Mouse (Mus musculus) heart, postnatal 10 days (tissue): Measurements from ENCODE around the gene Smarcc1. TPM values are rescaled to one million over a fixed set of nuclear protein-coding genes. Genes with fewer than 3 reads are reported as not detected.
"Not testable (repeated sequence)": the region's sequence is repeated elsewhere in the genome, so short reads cannot be mapped to it uniquely, and the experiment has no call there.

Experiments used
- DNase-seq, 2 experiments: peaks; one replicate each; pipeline ENCODE4 v3.0.0; 2021
- intact Hi-C: fragments of 180-260 bp; cut with DNase I; formaldehyde crosslinking; loops from one replicate; pipeline ENCODE4 v1.15.1; 2025
- total RNA-seq, 2 experiments: library from RNA; stranded (reverse); gene quantifications; 2 replicates each; pipeline ENCODE4 v1.2.3; 2021

The Smarcc1 gene
- total RNA-seq, 2 experiments from 2014 or later = 42.1 to 47.5 TPM

DNA sequence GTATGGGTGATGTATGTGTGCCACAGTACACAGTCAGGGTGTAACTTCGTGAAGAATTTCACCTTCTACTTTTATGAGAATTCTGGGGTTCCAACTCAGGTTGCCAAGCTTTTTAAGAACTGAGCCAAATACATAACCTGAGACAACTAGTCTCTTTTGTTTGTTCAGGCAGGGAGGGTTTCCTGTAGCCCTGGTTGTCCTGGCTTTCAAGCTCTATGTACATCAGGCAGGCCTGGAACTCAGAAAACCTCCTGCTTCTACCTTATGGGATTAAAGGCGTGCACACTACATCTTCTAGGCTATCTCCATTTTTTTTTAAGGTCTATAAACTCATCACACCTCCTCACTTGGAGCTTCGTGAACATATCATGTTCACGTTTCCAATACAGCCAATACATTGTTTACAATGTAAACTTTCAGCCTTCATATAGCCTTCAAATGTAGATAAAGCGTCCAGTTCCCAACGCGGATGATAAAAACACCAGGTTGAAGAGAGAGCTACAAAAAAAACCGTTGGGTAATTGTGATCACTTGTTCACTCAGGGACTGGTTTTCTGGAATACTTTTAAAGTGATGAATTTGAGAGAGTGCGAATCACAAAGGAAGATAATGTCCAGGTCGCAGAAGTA lies 13.5 kb downstream of the Smarcc1 start:
- intact Hi-C loops = loop anchor here (1.0 kb wide), 1 partner anchor 14 kb away; the partner anchor contains the start of genes Dhx30 and Smarcc1

DNA sequence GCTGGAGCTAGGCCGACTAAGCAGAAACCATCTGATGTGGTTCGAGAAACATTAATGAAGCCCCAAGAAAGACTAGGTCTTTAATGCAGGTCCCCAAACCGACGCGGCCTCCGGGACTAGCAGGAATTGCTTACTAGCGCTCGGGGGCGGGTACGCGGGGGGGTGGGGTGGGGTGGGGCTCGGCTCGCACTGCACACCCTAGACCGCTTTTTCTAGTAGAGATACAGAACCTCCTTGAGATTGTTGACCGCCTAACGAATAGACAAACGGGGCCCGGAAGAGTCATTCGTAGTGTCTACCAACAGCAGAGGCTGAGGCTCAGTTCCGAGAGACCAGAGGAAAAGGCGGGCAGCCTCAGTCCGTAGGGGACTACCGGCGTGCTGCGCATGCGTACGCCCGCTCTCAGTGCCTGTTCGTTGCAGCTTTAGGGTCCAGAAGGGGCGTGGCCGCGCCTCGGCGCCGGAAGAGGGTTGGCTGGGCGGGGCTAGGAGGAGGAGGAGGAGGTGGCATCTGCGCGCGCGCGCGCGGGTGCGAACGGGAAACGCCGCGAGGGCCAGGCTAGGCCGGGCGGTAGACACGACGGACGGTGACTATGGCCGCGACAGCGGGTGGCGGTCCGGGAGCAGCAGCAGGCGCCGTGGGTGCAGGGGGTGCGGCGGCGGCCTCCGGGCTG lies 14.2 kb downstream of the Smarcc1 start:
- intact Hi-C loops = loop anchor here (1.0 kb wide), 1 partner anchor 14 kb away; the partner anchor contains the start of genes Dhx30 and Smarcc1
- DNase-seq = peak; percentile 100

More for the DNA sequence above, 13.5 kb downstream of the Smarcc1 start:
- peak in 1 of 2 experiments; percentile 6 for DNase-seq

DNA sequence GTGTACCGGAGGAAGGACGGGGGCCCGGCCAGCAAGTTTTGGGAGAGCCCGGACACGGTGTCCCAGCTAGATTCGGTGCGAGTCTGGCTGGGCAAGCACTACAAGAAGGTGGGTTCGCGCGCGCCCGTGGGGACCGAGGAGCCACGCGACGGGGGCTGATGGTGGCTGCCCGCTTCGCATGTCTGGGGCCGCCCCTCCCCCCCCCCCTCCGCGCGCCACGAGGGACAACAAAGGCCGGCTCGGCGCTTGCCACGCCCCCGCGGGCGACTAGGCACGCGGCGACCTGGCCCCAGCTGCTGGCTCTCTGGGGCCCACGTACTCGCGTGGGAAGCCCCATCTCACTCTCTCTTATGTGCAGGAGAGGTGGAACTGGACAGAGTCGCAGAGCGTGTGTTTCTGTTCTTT lies 14.7 kb downstream of the Smarcc1 start:
- intact Hi-C loops = no loop called here
- no peak for DNase-seq

DNA sequence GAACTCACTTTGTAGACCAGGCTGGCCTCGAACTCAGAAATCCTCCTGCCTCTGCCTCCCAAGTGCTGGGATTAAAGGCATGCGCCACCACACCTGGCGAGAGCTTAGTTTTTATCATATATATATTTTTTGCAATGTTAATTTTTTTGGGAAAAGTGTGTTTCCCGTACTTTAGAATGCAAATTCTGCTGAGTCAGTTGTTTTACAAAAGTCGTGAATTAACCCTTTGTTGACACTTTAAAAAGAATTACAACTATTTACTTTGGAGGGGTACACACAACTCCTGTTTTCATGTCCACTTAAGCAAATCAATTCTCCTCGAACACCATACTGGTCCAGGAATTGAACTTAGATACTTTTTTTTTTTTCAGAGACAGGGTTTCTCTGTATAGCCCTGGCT lies 15.4 kb downstream of the Smarcc1 start:
- intact Hi-C loops = no loop called here
- no peak for DNase-seq

DNA sequence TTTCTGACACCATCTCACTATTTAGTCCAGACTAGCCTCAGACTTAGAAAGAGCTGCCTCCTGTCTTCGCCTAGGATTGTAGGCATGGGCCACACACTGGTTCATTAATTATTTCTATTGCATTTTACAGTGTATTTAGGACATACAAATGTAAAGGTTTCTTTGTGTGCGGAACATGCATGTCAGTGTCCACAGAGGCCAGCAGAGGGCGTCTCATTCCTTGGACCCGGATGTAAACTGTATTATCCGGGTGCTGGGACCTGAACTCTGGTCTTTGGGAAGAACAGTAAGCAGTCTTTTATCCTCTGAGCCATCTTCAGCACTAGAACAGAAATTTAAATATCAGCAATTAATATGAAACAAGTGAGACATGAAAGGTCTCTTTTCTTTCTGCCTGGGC lies 16.7 kb downstream of the Smarcc1 start:
- no peak for DNase-seq
- intact Hi-C loops = no loop called here

DNA sequence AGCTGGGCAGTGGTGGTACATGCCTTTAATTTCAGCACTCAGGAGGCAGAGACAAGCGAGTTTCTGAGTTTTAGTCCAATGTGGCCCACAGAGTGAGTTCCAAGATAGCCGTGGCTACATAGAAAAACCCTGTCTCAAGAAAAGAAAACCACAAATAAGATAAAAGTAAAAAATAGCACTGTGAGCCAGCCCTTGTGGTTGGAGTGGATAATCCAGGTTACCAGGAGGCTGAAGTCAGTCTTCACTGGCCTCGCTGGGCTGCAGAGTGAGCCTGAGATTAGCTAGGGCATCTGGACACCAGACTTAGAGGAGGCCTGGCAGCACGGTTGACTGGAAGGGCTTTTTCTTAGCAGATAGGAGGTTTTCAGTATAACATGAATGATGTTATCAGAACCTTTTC lies 21.6 kb downstream of the Smarcc1 start:
- DNase-seq = no peak

DNA sequence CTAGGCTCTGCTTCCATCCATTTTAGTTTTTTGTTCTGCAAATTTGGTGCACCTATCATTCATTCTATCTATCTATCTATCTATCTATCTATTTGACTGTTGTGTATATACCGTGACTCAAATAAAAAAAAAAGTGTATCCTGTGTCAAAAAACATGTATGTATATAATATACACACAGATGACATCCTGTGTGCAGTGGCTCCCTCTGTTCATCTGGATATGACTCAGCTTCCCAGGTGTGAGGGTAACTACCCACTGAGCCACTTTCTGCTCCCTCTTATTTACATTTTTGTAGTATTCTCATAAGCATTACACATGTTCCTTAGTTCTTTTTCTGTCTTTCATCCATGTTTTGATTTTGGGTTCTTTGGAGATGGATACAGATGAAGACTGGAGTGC lies 24.6 kb downstream of the Smarcc1 start:
- intact Hi-C loops = no loop called here

More for the DNA sequence above, 21.6 kb downstream of the Smarcc1 start:
- intact Hi-C loops = no loop called here

DNA sequence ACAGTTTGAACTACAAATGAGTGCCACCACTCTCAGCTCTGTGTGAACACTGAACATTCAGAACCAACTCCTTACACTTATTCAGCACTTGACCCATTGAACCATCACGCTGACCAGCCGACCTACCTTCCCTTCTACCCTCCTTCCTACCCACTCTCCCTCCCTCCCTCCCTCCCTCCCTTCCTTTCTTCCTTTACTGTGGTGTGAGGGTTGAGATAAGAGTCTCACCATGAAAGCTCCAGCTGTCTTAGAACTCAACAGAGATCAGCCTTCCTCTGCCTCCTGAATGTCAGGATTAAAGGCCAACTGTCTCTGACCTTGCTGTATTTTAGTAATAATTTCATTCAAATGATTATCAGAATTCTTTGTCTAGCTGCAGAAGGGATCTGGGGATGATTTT lies 31.1 kb downstream of the Smarcc1 start:
- intact Hi-C loops = no loop called here

More for the DNA sequence above, 24.6 kb downstream of the Smarcc1 start:
- DNase-seq = no peak

DNA sequence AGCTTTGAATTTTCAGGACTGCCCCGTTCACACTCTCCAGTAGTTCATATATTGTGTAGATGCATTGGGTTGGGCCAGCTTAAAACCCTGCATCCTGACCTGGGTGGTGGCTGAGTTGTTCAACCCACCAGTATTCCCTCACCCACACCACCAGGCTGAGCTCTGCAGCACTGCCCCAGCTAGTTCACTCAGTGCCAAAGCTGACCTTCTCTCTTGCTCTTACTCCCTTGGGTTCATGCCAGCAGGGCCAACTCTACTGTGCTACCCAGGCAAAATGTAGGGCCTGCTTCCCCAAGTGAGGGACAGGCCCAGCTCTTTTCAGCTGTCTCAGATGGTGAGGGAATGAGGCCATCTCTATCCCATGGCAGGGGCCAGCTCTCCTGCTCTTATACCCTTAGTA lies 41.5 kb downstream of the Smarcc1 start:
- peak in 1 of 2 experiments; percentile 12 for DNase-seq
- intact Hi-C loops = no loop called here

More for the DNA sequence above, 31.1 kb downstream of the Smarcc1 start:
- DNase-seq = no peak

DNA sequence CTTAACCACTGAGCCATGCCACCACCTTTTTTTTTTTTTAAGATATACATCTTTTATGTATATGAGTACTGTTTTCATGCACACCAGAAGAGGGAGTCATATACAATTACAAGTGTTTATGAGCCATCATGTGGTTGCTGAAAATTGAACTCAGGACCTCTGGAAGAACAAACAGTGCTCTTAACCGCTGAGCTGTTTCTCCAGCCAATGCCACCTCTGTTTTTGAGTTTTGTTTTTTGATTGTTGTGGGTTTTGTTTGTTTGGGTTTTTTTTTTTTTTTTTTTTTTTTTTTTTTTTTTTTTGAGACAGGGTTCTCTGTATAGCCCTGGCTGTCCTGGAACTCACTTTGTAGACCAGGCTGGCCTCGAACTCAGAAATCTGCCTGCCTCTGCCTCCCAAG lies 43.0 kb downstream of the Smarcc1 start:
- DNase-seq, intact Hi-C loops: not testable (repeated sequence)

DNA sequence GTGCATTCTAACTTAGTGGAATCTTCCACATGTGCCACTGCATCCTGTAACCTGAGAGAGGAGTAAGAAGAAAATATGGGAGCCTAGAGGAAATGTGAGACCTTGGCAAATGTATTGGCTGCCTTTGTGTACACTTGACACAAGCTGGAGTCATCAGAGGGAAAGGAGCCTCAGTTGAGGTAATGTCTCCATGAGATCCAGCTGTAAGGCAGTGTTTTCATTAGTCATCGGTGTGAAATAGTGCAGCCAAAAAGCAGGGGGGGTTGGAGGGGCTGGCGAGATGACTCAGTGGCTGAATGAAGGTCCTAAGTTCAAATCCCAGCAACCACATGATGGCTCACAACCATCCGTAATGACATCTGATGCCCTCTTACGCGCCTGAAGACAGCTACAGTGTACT lies 44.9 kb downstream of the Smarcc1 start:
- DNase-seq = no peak
- intact Hi-C loops = no loop called here

DNA sequence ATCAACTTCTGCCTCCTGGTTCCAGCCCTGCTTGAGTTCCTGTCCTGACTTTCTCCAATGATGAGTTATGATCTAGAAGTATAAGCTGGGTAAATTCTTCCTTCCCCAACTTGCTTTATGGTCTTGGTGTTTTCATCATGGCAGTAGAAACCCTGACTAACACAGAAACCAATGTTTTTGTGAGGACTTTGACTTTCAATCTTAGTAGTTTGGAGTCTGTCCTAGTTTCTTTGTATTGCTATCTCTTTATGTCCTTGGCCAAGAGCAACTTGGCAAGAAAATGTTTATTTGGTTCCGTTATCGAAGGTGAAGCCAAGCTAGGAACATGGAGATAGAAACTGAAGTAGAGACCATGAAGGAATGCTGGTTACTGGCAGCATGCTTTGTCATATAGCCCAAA lies 45.6 kb downstream of the Smarcc1 start:
- DNase-seq = peak in 1 of 2 experiments; percentile 18
- intact Hi-C loops = no loop called here

DNA sequence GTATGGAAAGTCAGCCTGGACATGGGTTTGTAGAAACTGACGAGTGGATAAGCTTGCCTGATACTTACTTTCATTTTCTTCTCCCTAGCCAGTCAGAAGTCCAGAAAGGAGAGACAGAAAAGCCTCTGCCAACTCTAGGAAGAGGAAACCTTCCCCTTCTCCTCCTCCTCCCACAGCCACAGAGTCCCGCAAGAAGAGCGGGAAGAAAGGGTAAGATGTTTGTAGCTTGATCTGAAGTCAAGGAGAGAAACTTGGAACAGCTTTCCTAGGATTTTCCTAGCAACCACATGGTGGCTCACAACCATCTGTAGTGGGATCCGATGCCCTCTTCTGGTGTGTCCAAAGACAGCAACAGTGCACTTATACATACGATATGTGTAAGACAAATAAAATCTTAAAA lies 53.4 kb downstream of the Smarcc1 start:
- intact Hi-C loops = loop anchor here (5.0 kb wide), 1 partner anchor 126 kb away; no protein-coding TSS in a partner anchor

DNA sequence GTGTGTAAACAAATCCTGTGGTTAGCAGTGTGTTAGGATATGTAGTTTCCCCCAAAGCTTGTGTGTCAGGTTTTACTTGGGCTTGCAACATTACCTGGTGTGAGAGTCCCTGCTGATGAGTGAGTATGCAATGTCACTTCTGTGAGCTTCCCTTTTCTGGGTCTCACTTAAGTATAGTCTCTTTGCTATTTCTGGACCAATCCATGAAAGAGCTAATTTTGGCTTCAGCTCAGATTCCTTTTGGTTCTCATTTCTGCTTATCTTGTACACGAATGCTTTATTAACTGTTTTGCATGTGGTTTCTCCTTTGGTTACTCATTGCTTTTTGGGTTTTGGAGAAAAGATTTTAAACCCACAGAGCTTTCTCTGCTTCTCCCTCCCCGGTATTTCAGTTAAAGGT lies 82.4 kb downstream of the Smarcc1 start:
- intact Hi-C loops = no loop called here
- no peak for DNase-seq

More for the DNA sequence above, 53.4 kb downstream of the Smarcc1 start:
- DNase-seq = no peak

DNA sequence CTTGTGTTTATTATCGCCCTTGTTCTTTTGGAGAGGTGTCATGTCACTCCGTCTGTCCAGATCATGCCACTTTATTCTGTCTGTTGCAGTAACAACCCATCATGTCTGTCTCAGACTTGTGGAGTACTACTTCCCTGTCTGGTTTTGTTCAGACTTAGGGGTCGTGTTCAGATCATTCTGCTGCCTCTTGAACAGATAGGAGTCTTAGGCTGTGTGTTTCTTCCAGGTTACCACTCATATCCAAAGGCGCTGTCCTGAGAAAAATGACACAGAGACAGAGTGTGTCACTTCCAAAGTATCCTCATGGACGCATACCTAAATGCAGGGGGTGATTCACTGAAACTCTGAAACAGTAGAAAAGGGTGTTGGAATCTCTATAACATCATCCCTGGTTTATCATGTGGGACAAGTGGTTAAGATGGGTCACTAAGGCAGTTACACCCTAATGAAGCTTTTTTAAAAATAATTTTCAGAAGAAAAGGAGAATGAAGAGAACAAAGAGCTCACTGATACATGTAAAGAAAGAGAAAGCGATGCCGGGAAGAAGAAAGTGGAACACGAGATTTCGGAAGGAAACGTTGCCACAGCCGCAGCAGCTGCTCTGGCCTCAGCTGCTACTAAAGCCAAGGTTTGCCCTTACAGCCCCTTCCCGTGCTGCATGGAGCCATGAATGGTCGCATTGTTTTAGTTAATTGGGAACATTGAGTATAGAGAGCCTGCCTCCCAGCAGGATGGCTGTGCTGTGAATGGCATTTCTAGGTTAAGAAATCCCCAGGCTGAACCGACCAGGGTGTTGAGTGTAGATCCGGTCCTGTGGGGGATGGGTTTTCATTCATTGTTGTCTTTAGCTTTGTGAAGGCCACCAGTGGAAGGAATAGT lies 88.3 kb downstream of the Smarcc1 start:
- intact Hi-C loops = no loop called here
- DNase-seq = no peak

DNA sequence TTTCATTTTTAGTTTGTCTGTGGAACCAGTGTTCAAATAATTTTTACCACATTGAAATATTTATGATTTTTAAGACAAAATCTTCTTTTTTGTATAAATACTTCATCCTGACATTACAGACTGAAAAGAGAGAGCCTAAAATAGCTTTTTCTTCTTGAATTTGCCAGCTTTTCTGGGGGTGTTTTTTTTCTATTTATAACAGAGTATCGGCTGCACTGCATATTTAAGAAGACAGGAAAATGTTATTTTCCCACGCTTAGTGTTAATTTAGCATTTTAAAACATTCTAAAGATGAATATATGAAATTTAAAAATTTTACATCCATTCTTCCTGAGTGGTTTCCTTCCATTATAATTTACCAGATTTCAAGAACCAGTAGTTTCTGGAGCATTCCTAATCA lies 88.9 kb downstream of the Smarcc1 start:
- DNase-seq = no peak
- intact Hi-C loops = no loop called here

DNA sequence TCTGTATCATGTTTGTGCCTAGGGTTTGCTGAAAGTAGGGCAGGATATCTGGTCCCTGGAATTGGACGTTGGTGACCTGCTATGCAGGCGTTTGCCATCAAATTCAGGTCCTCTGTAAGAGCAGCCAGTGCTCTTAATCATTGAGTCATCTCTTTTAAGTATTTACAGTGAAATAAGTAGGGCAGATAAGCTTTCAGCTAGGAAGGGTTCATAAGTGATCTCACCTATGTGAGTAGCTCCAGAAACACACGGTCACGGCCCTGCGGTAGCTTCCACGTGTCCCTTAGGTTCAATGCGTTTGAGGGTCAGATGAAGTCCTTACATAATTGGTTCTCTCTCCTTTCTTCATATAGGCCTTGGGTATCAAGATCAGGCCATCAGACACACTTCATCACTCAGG lies 90.8 kb downstream of the Smarcc1 start:
- intact Hi-C loops = no loop called here

DNA sequence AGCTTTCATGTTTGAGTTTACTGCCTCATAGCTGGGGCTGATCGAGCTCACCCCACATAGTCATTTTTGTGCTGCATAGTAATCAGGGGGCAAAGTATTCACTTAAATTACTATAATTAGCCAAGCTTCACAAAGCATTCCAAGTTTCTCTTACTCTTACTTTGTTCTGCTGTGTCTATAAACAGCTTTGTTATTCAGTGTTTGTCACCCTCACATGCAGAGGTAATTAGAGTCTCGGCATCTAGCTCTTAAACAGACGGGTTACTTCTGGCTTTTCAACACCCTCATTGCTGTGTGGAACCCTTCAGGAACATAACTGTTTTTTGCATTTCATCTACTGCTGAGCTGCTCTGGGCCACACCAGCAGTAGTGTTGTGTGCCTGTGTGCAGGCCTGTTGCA lies 91.5 kb downstream of the Smarcc1 start:
- DNase-seq = no peak
- intact Hi-C loops = no loop called here

More for the DNA sequence above, 90.8 kb downstream of the Smarcc1 start:
- DNase-seq = no peak

DNA sequence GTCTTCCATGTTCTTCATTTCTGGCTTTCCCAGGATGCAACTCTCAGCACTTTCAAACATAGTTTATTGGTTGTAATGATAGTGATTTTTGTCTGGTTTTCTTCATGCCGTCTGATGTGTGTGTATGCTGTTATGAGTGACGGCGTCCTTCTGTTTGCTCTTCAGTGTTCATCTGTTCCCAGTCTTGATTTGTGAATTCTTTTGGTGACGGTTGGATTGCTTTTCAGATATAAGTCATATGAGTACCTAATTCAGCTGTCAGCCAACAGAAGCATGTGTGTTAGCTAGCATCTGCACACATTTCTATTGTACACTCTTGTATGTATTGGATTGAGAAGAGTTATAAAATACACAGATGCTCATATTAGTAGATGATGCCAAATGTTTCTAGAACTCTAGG lies 106.8 kb downstream of the Smarcc1 start:
- intact Hi-C loops = no loop called here
- DNase-seq = no peak

DNA sequence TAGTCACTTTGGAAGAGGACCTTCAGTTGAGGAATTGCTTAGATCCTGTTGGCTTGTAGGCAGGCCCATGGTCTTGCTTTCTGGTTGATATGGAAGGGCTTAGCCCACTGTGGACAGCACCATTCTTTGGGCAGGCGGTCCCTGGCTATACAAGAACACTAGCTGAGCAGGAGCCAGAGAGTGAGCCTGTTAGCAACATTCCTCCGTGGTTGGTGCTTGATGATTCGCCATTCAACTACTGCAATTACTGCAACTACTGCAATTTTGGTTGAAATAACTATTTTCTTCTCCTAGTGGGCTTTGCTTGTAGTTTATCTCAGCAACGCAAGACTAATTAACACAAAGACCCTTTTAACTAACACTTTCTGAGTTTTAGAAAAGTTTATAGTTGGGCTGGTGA lies 108.7 kb downstream of the Smarcc1 start:
- intact Hi-C loops = no loop called here
- no peak for DNase-seq

DNA sequence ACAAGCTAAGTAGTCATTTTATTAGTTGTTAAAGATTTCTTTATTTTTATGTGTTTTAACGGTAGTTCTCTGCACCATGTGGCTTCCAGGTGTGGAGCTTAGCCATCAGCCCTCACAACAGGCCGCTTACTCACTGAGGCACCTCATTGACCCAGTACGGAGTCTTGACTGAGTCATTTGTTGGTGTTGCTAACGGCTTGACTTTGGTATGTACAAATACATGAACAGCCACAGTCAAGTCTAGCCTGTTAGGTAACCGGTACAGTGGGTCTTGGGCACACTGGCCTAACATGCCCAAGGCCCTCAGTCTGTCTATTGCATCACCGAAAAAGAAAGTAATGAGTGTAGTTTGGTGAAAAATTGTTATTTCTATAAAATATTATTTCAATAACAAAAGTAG lies 111.2 kb downstream of the Smarcc1 start:
- intact Hi-C loops = no loop called here
- no peak for DNase-seq
